Mouse (Mus musculus) heart, adult 2 months (tissue): ENCODE results near the gene AC140267.1. TPM values are rescaled to one million over a fixed set of nuclear protein-coding genes. Genes with fewer than 3 reads are reported as not detected.

ENCODE experiments used
- DNase-seq, 2 experiments: peaks; one replicate each; pipeline ENCODE4 v3.0.0; 2021
- H3K27ac ChIP-seq: fragments of 200-600 bp; 2 replicates; pipeline ENCODE4 v1.8.1; 2022
- H3K27me3 ChIP-seq: fragments of 200-500 bp; 2 replicates; pipeline ENCODE4 v1.6.1; 2012; ENCODE audit warnings: mild to moderate bottlenecking, low read length, inconsistent platforms, mixed read lengths; ENCODE audit not compliant: control insufficient read depth, insufficient read depth
- H3K36me3 ChIP-seq: fragments of 200-500 bp; 2 replicates; pipeline ENCODE4 v1.6.1; 2012; ENCODE audit warnings: low read length, inconsistent platforms; ENCODE audit not compliant: control insufficient read depth, insufficient read depth
- H3K4me1 ChIP-seq: fragments of 200-500 bp; 2 replicates; pipeline ENCODE4 v1.6.1; 2011; ENCODE audit warnings: low read length; ENCODE audit not compliant: control insufficient read depth, insufficient read depth
- H3K4me3 ChIP-seq: fragments of 200-600 bp; 2 replicates; pipeline ENCODE4 v1.8.1; 2022
- H3K79me2 ChIP-seq: fragments of 200-500 bp; replicated peaks from 2 replicates; pipeline ENCODE4 v1.6.1; 2012; ENCODE audit warnings: mild to moderate bottlenecking, inconsistent platforms, low read length, moderate library complexity, mixed read lengths; ENCODE audit not compliant: control insufficient read depth, insufficient read depth
- H3K9ac ChIP-seq: fragments of 200-500 bp; 2 replicates; pipeline ENCODE4 v1.6.1; 2012; ENCODE audit warnings: low read depth, mild to moderate bottlenecking, control low read depth, inconsistent platforms, low read length, mixed read lengths
- CTCF ChIP-seq: fragments of 200-600 bp; IDR thresholded peaks from 2 replicates; pipeline ENCODE4 v1.8.1; 2022; ENCODE audit warnings: antibody characterized with exemption, mild to moderate bottlenecking, moderate library complexity
- EP300 ChIP-seq: fragments of 200-500 bp; IDR thresholded peaks from 2 replicates; pipeline ENCODE4 v1.6.1; 2011; ENCODE audit warnings: low read depth, low read length, control low read depth; ENCODE audit not compliant: insufficient read depth
- POLR2A ChIP-seq: fragments of 200-500 bp; IDR thresholded peaks from 2 replicates; pipeline ENCODE4 v1.6.1; 2011; ENCODE audit warnings: mild to moderate bottlenecking, low read depth, low read length, control low read depth; ENCODE audit not compliant: insufficient read depth
- WGBS: fragments of 180-500 bp; shearing (Covaris S2); methylation state at CpG from one replicate; pipeline ENCODE4 v1.1.7; 2018; 5-methylcytosine and 5-hydroxymethylcytosine counted together
- intact Hi-C: fragments of 180-260 bp; cut with DNase I; formaldehyde crosslinking; loops from one replicate; pipeline ENCODE4 v1.15.1; 2025
- polyA plus RNA-seq: library from polyadenylated mRNA; depleted of rRNA; stranded (reverse); fragments of >200 nt; gene quantifications from 2 replicates; pipeline ENCODE4 v1.2.3, GENCODE M21; 2012
- total RNA-seq, 2 experiments: library from RNA; stranded (reverse); gene quantifications; 2 replicates each; pipeline ENCODE4 v1.2.3; 2021

The AC140267.1 gene
- total and polyA plus RNA-seq, 3 experiments = 10.3 to 29.5 TPM; not detected in 1

GRCm38 (mm10) chr15:80256656-80257601, 21.3 kb downstream of the AC140267.1 start:
- H3K27me3 ChIP-seq = no peaks in the 10 kb centered on the region
- TF ChIP-seq EP300 = no peak
- TF ChIP-seq POLR2A = 0 out of 2 replicates have a peak, but pooled peaks have one; percentile 27
- peaks cover 19% of the 10 kb centered on the region for H3K36me3 ChIP-seq
- H3K9ac ChIP-seq = peak overlapping the region; percentile 83
- intact Hi-C loops = loop anchor here (10.0 kb wide), 2 partner anchors 312 to 938 kb away; partner anchors contain the start of gene Mrtfa
- DNase-seq = no peak
- H3K79me2 ChIP-seq = no peaks in the 10 kb centered on the region
- H3K4me3 ChIP-seq = peak overlapping the region; percentile 100
- H3K27ac ChIP-seq = peak overlapping the region; percentile 99
- 38% methylated on average over 12 of the region's 12 CpGs for WGBS
- H3K4me1 ChIP-seq = peaks cover 14% of the 10 kb centered on the region

- H3K9ac ChIP-seq = no peak overlapping the region
- H3K4me3 ChIP-seq = no peak overlapping the region
- peaks cover 14% of the 10 kb centered on the region for H3K4me1 ChIP-seq
- no peaks in the 10 kb centered on the region for H3K79me2 ChIP-seq
- TF ChIP-seq POLR2A (peak; percentile 51; the same call in 1 of the 2 replicates), CTCF (no peak), EP300 (0 out of 2 replicates have a peak, but pooled peaks have one; percentile 17)
- DNase-seq = no peak
- intact Hi-C loops = loop anchor here (10.0 kb wide), 2 partner anchors 313 to 937 kb away; partner anchors contain the start of gene Mrtfa
- 13% methylated on average over 4 of the region's 4 CpGs for WGBS
- no peaks in the 10 kb centered on the region for H3K27me3 ChIP-seq
- H3K36me3 ChIP-seq = peaks cover 19% of the 10 kb centered on the region
- no peak overlapping the region; the same call in 1 of the 2 replicates for H3K27ac ChIP-seq
Observed at GRCm38 (mm10) chr15:80257602-80258239, 22.1 kb downstream of the AC140267.1 start.

GRCm38 (mm10) chr15:80258240-80259170, 22.9 kb downstream of the AC140267.1 start:
- no peaks in the 10 kb centered on the region for H3K27me3 ChIP-seq
- TF ChIP-seq CTCF (no peak), EP300 (0 out of 2 replicates have a peak, but pooled peaks have one; percentile 7), POLR2A (peak; percentile 9; the same call in 1 of the 2 replicates)
- H3K36me3 ChIP-seq = peaks cover 19% of the 10 kb centered on the region
- H3K4me3 ChIP-seq = no peak overlapping the region
- WGBS = 49% methylated on average over 11 of the region's 11 CpGs
- intact Hi-C loops = loop anchor here (10.0 kb wide), 2 partner anchors 314 to 936 kb away; partner anchors contain the start of gene Mrtfa
- no peaks in the 10 kb centered on the region for H3K79me2 ChIP-seq
- H3K27ac ChIP-seq = no peak overlapping the region
- no peak overlapping the region for H3K9ac ChIP-seq
- peaks cover 14% of the 10 kb centered on the region for H3K4me1 ChIP-seq
- DNase-seq = peak in 1 of 2 experiments; percentile 29

- Histone ChIP-seq H3K4me3 (no peak overlapping the region), H3K79me2 (no peaks in the 10 kb centered on the region), H3K4me1 (peaks cover 12% of the 10 kb centered on the region), H3K27ac (no peak overlapping the region), H3K27me3 (no peaks in the 10 kb centered on the region), H3K36me3 (peaks cover 19% of the 10 kb centered on the region), H3K9ac (no peak overlapping the region)
- 70% methylated on average over 8 of the region's 8 CpGs for WGBS
- no peak for TF ChIP-seq POLR2A
- TF ChIP-seq EP300 = no peak
- no peak for TF ChIP-seq CTCF
- DNase-seq = no peak
- intact Hi-C loops = loop anchor here (5.0 to 10.0 kb wide), 7 partner anchors 32 to 935 kb away; partner anchors contain the start of genes Adsl and Mrtfa
Observed at GRCm38 (mm10) chr15:80259406-80260045, 23.9 kb downstream of the AC140267.1 start.
